Mouse (Mus musculus) left cerebral cortex, adult 2 months (tissue): ENCODE measurements around the gene 2010111I01Rik. TPM values are rescaled to one million over a fixed set of nuclear protein-coding genes. Genes with fewer than 3 reads are reported as not detected.

Experiments used
- DNase-seq, 2 experiments: peaks; one replicate each; pipeline ENCODE4 v3.0.0; 2021 to 2022; ENCODE audit warnings: low spot score in 2 of 2, mixed read lengths in 1 of 2; ENCODE audit errors: extremely low spot score in 1 of 2
- H3K27ac ChIP-seq: fragments of 200-600 bp; 2 replicates; pipeline ENCODE4 v1.8.1; 2022
- H3K4me3 ChIP-seq: fragments of 200-600 bp; 2 replicates; pipeline ENCODE4 v1.8.1; 2022
- CTCF ChIP-seq: fragments of 200-600 bp; IDR thresholded peaks from 2 replicates; pipeline ENCODE4 v1.8.1; 2022; ENCODE audit warnings: antibody characterized with exemption, mild to moderate bottlenecking, moderate library complexity
- intact Hi-C: fragments of 180-260 bp; cut with DNase I; formaldehyde crosslinking; loops from one replicate; pipeline ENCODE4 v1.15.1; 2025
- microRNA-seq, 2 experiments: library from miRNA; unstranded; fragments of <30 nt; microRNA quantifications; one replicate each; pipeline ENCODE4 v1.2.0; 2021
- total RNA-seq, 2 experiments: library from RNA; stranded (reverse); gene quantifications; 2 replicates each; pipeline ENCODE4 v1.2.3; 2021

The 2010111I01Rik gene
- total RNA-seq, 2 experiments from 2014 or later: 122 to 140 TPM

GRCm38 (mm10) chr13:63356101-63356500, 391.4 kb downstream of the 2010111I01Rik start:
- no peak overlapping the region for H3K4me3 ChIP-seq
- no peak for TF ChIP-seq CTCF
- no peak for DNase-seq
- no peak overlapping the region for H3K27ac ChIP-seq
- intact Hi-C loops: loop anchor here (2.0 kb wide), 1 partner anchor 429 kb away; no protein-coding TSS in a partner anchor

- TF ChIP-seq CTCF: peak; percentile 95
- no peak overlapping the region for H3K27ac ChIP-seq
- intact Hi-C loops: loop anchor here (2.0 kb wide), 1 partner anchor 430 kb away; no protein-coding TSS in a partner anchor
- peak; percentile 71 to 74 for DNase-seq
- no peak overlapping the region for H3K4me3 ChIP-seq
Observed at GRCm38 (mm10) chr13:63356558-63356957, 391.9 kb downstream of the 2010111I01Rik start.

DNA sequence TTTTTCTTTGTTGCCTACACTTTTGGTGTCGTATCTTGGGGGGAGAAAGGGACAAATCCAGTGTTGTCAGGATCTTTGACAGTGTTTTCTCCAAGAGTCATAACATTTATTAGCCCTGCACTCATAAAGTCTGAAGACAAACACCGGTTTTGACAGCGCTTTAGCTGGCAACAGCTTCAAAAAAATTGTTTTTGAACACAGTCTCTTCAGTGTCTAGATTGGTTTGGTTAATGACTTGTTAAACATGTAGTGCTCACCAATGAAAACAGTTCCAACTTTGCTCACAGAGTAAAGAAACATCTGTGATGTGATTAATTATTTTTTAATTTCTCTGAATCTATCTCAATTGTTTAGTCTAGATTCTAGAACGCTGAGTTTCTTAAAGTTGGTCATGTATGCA, 394.7 kb downstream of the 2010111I01Rik start:
- DNase-seq: no peak
- no peak for TF ChIP-seq CTCF
- no peak overlapping the region for H3K4me3 ChIP-seq
- intact Hi-C loops: no loop called here
- H3K27ac ChIP-seq: no peak overlapping the region

DNA sequence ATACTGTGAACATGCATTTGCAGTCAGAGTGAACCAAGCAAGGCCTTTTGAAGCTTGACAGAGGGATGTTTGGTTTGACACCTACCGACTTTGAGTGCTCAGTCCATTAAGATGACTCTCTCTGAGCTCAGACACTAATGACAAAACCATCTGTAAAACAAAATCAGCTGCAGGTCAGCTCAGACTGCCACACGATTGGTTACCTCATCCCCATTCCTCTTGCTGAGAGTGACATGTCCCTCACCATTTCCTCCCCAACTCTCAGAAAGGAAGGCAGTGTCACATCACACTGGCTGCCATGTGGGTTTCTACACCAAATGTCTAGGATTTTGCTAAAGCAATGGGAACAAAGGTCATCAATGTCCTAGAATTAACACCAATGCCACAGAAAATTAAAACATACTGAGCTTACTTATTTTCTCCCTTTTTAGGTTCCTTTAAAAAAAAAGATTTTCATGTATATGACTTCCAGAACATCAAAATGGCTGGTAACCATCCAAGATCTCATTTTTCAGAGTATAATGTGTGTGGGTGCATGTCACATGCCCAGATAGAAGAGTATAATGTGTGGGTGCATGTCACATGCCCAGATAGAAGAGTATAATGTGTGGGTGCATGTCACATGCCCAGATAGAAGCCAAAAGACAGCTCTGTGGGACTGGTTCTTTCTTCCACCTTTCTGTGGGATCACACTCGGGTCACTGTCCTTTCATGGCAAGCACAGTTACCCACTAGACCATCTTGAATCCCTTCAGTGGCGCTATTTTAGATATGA, 395.6 kb downstream of the 2010111I01Rik start:
- intact Hi-C loops: no loop called here
- TF ChIP-seq CTCF: no peak
- Histone ChIP-seq H3K4me3 (no peak overlapping the region), H3K27ac (no peak overlapping the region)
- no peak for DNase-seq

GRCm38 (mm10) chr13:63361755-63362154, 397.1 kb downstream of the 2010111I01Rik start:
- H3K4me3 ChIP-seq: no peak overlapping the region
- no peak for TF ChIP-seq CTCF
- intact Hi-C loops: no loop called here
- no peak for DNase-seq
- H3K27ac ChIP-seq: no peak overlapping the region

- no peak overlapping the region for H3K4me3 ChIP-seq
- H3K27ac ChIP-seq: no peak overlapping the region
- DNase-seq: no peak
- no peak for TF ChIP-seq CTCF
- intact Hi-C loops: no loop called here
Observed at GRCm38 (mm10) chr13:63373460-63374166, 408.9 kb downstream of the 2010111I01Rik start.

Small RNA genes lying within 50 kb of the gene (microRNA-seq; reads per million reads assigned to microRNA genes)
- gene Mir23b (23,380 to 23,629 reads per million in 2 experiments), gene Mir24-1 (0 reads per million in 2 experiments), gene Mir27b (863 to 1,236 reads per million in 2 experiments), gene Mir3074-1 (0 reads per million in 2 experiments)

Other genes starting within 250 kb of the 2010111I01Rik start
- 10 to 100 TPM; 10.4 to 12.3 TPM for gene Platr25, start 204.2 kb upstream of the 2010111I01Rik start, total RNA-seq
- gene Gm5141, start 179.1 kb upstream of the 2010111I01Rik start, total RNA-seq: 1 to 10 TPM; 5.4 to 7.3 TPM
- not detected for gene Fbp2, start 106.5 kb upstream of the 2010111I01Rik start, total RNA-seq
- under 1 TPM; 0.33 to 0.59 TPM for gene Fbp1, start 76.6 kb upstream of the 2010111I01Rik start, total RNA-seq